Mouse (Mus musculus): Measurements from ENCODE around the gene Rbm15. TPM values are rescaled to one million over a fixed set of nuclear protein-coding genes. Genes with fewer than 3 reads are reported as not detected.

Rbm15 gene
- polyA plus RNA-seq, 1 experiment, result 1.6 TPM

DNA sequence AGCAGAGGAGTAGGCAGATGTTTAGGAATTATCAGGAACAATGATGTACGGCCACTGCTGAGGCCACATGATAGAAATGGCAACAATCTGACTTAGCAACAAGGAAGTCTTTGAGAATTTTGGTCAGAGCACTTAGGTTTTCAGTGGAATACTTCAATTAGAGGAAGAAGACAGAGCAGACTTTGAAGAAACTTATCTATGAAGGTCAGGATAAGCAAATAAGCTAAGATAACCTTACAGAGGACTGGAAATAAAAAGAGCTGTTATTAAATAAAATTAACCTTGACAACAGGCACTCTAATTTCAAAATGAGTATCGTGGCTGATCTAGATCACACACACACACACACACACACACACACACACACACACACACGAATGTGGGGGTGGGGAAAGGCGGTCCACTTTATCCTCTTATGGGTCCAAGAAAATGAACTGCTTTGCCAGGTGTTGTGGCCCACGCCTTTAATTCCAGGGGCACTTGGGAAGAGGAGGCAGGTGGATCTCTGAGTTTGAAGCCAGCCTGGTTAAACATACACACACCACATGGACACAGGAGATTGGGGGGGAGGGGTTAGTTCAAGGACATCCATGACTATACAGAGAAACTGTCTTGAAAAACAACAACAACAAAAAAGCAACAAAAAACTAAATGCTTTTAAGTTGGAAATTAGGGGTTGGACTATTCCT is 37.7 kb downstream of the Rbm15 start:
- Histone ChIP-seq H3K4me3 (replicated peaks) (no peak overlapping the region), H3K27me3 (ENCODE audit: control insufficient read depth) (no peaks in the 10 kb centered on the region), H3K36me3 (ENCODE audit: control insufficient read depth) (peaks cover 32% of the 10 kb centered on the region), H3K4me1 (ENCODE audit: control insufficient read depth) (no peaks in the 10 kb centered on the region), H3K9me3 (ENCODE audit: control insufficient read depth, low read length) (no peaks in the 10 kb centered on the region)
- TF ChIP-seq TAL1 (IDR thresholded peaks at IDR 0.05; ENCODE audit: low read length) (no peak), GATA1 (IDR thresholded peaks at IDR 0.05; ENCODE audit: low read length) (no peak)

DNA sequence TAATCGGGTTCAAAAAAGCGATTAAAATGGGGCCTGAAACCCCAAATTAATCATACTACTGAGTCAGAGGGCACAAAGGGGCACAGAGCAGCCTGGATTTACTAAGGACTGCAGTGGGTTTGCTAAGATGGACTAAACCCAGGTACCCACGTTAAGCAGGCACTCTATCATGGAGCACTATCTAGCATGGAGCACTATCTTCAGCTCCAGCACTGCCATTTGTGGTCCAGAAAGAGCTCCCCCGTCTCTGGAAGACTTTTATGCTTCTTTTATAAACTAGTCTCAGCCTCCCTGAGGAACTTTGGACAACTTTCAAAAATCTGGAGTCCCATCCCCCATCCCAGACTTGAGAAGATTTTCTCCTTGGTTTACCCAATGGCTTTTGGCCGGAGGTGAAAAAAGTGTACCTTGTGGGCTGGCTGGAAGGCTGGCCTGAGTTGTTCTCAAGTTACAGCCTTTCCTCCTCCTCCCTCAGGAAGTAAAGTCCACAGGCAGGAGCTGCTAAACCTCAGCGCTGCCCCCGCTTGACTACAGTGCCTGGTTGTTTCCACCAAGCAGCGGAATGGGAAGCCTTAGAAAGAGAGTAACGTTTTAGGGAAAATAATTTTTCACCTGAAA is 42.6 kb downstream of the Rbm15 start, which contains the start of gene Slc16a4:
Gene Slc16a4, plus strand, starts transcription at position 467 of the 618 bp plus-strand sequence.
- Histone ChIP-seq H3K36me3 (ENCODE audit: control insufficient read depth) (peaks cover 12% of the 10 kb centered on the region), H3K4me3 (replicated peaks) (no peak within 1 kb of the TSS), H3K27me3 (ENCODE audit: control insufficient read depth) (no peaks in the 10 kb centered on the region), H3K4me1 (ENCODE audit: control insufficient read depth) (no peaks in the 10 kb centered on the region), H3K9me3 (ENCODE audit: control insufficient read depth, low read length) (no peaks in the 10 kb centered on the region)
- no peak for TF ChIP-seq GATA1 (IDR thresholded peaks at IDR 0.05; ENCODE audit: low read length)
- TF ChIP-seq TAL1 (IDR thresholded peaks at IDR 0.05; ENCODE audit: low read length), result no peak

DNA sequence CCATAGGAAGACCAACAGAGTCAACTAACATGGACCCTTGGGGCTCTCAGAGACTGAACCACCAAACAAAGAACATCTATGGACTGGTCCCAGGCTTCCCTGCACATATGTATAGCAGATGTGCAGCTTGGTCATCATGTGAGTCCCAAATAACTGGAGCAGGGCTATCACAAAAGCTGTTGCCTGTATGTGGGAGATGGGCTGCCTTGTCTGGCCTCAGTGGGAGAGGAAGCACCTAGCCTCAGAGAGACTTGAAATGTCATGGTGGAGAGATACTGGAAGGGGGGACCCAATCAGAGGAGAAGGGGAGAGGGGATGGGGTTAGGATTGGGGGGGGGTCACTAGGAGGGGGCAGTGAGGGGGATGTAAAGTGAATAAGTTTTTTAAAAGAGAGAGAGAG is 46.1 kb downstream of the Rbm15 start:
- Histone ChIP-seq H3K27me3 (ENCODE audit: control insufficient read depth) (no peaks in the 10 kb centered on the region), H3K4me3 (replicated peaks) (no peak overlapping the region), H3K36me3 (ENCODE audit: control insufficient read depth) (peaks cover 29% of the 10 kb centered on the region), H3K4me1 (ENCODE audit: control insufficient read depth) (no peaks in the 10 kb centered on the region), H3K9me3 (ENCODE audit: control insufficient read depth, low read length) (no peaks in the 10 kb centered on the region)
- TF ChIP-seq GATA1 (IDR thresholded peaks at IDR 0.05; ENCODE audit: low read length), result no peak

DNA sequence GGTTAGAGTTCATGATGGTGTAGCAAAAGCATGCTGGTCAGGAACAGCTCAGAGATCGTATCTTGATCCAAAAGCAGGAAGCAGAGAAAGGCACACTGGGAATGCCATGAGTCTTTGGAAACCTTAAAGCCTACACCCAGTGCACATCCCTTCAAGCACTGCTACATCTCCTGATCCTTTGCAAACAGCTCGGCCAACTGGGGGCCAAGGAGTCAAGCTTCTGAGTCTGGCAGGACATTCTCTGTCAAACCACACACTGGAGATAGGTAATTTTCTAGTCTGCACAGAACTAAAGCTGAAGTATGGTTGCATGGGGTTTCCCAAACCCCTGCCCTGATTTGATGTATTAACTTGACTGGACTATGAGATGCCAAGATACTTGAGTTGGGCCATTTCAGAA is 47.4 kb downstream of the Rbm15 start:
- Histone ChIP-seq H3K36me3 (ENCODE audit: control insufficient read depth) (peaks cover 41% of the 10 kb centered on the region), H3K27me3 (ENCODE audit: control insufficient read depth) (no peaks in the 10 kb centered on the region), H3K9me3 (ENCODE audit: control insufficient read depth, low read length) (no peaks in the 10 kb centered on the region), H3K4me3 (replicated peaks) (no peak overlapping the region), H3K4me1 (ENCODE audit: control insufficient read depth) (no peaks in the 10 kb centered on the region)
- no peak for TF ChIP-seq TAL1 (IDR thresholded peaks at IDR 0.05; ENCODE audit: low read length)
- no peak for TF ChIP-seq GATA1 (IDR thresholded peaks at IDR 0.05; ENCODE audit: low read length)

DNA sequence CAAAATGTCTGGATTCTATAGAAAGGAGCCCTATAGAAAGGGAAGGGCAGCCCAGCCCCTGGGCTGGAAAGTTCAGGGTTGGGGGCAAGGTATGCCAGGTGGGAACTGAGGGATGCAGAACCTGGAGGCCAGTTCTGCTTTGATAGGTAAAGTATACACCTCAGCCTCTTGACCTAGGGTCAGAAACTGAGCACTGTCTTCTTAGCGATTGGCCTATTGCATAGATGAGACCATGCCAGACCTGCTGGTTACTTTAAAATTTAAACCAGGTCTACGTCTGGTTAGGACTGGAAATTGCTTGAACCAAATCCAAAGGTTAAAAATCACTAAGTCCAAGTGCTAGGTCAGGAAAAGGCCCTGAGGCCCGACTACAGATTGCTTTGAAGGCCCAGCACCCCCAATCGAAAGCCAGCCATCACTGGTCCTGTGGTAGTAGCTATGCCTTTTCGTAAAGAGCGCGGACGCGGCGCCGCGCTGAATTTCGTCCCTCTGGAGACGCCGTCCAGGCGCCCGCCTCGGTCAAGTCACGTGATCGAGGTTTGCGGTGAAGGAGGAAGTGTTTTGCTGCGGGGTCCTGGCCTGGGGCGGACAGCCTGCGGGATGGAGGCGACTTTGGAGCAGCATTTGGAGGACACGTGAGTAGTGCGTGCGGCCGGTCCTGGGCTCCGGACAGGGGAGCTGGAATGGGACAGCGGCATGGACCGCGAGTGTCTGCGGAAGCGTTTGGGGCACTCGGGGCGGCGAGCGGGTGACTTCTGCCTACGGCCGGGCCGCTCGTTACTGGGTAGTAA is 54.8 kb downstream of the Rbm15 start, which contains the start of gene Lamtor5:
Gene Lamtor5, plus strand, starts transcription at position 380 of the 791 bp plus-strand sequence.
- H3K4me3 ChIP-seq (replicated peaks), result peak within 1 kb of the TSS; percentile 72
- H3K36me3 ChIP-seq (ENCODE audit: control insufficient read depth), result peaks cover 25% of the 10 kb centered on the region
- peaks cover 20% of the 10 kb centered on the region for H3K4me1 ChIP-seq (ENCODE audit: control insufficient read depth)
- H3K9me3 ChIP-seq (ENCODE audit: control insufficient read depth, low read length), result no peaks in the 10 kb centered on the region
- TF ChIP-seq GATA1 (IDR thresholded peaks at IDR 0.05; ENCODE audit: low read length), result no peak
- TF ChIP-seq TAL1 (IDR thresholded peaks at IDR 0.05; ENCODE audit: low read length), result no peak
- H3K27me3 ChIP-seq (ENCODE audit: control insufficient read depth), result peaks cover 7% of the 10 kb centered on the region; the same call in 1 of the 2 replicates

DNA sequence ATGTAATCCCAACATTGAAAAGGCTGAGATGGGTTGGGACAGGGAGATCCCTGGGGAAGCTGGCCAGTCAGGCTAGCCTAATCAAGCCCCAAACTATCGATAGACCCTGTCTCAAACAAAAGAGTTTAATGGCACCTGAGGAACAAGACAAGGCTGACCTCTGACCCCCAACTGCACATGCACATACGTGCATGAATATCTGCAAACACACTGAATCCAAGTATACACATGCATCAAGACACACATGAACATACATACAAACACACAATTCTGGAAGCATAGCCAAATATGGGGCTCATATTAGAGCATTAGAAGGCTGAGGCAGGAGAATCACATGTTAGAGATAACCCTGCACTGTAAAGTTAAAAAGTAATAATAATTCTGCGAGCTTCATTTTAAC is 56.8 kb downstream of the Rbm15 start:
- no peak overlapping the region for H3K4me3 ChIP-seq (replicated peaks)
- TF ChIP-seq TAL1 (IDR thresholded peaks at IDR 0.05; ENCODE audit: low read length), result no peak

DNA sequence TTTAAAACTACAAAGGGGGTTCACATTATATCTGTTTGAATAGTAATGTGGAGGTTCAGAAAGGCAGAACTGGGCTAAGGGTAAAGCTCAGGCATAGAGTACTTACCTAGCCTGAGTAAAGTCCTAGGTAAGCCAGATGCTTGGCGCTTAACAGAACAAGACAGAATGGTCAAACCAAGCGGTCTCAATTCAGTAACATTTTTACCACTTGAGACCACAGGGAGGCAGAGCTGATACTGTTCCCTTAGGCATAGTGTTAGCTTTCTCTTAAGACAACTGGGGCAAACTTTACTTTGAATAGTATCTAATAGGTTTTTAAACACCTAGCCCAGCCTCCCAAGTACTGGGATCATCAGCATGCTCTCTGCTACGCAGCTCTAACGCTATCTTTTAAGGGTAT is 57.5 kb downstream of the Rbm15 start:
- TF ChIP-seq TAL1 (IDR thresholded peaks at IDR 0.05; ENCODE audit: low read length), result no peak
- TF ChIP-seq GATA1 (IDR thresholded peaks at IDR 0.05; ENCODE audit: low read length), result no peak
- Histone ChIP-seq H3K36me3 (ENCODE audit: control insufficient read depth) (no peaks in the 10 kb centered on the region), H3K4me1 (ENCODE audit: control insufficient read depth) (peaks cover 26% of the 10 kb centered on the region), H3K27me3 (ENCODE audit: control insufficient read depth) (peaks cover 7% of the 10 kb centered on the region; the same call in 1 of the 2 replicates), H3K9me3 (ENCODE audit: control insufficient read depth, low read length) (no peaks in the 10 kb centered on the region), H3K4me3 (replicated peaks) (no peak overlapping the region)

More for the DNA sequence above, 56.8 kb downstream of the Rbm15 start:
- Histone ChIP-seq H3K4me1 (ENCODE audit: control insufficient read depth) (peaks cover 26% of the 10 kb centered on the region), H3K36me3 (ENCODE audit: control insufficient read depth) (peaks cover 5% of the 10 kb centered on the region), H3K9me3 (ENCODE audit: control insufficient read depth, low read length) (no peaks in the 10 kb centered on the region), H3K27me3 (ENCODE audit: control insufficient read depth) (peaks cover 7% of the 10 kb centered on the region; the same call in 1 of the 2 replicates)

Other genes with a start within 250 kb of the Rbm15 start
- under 0.01 TPM in 1 of 2 replicates, not detected in the other for gene Kcna2, start 232.5 kb downstream of the Rbm15 start, polyA plus RNA-seq (2012)
- not detected in 2 replicates for gene Kcna10, start 150.6 kb downstream of the Rbm15 start, polyA plus RNA-seq (2012)
- not detected in 2 replicates for gene Cym, start 111.9 kb downstream of the Rbm15 start, polyA plus RNA-seq (2012)
- not detected in 2 replicates for gene A630076J17Rik, start 103.1 kb downstream of the Rbm15 start, polyA plus RNA-seq (2012)
- gene Prok1, start 94.0 kb downstream of the Rbm15 start, polyA plus RNA-seq (2012), result not detected in 2 replicates
- gene Lamtor5, start 54.8 kb downstream of the Rbm15 start, polyA plus RNA-seq (2012), result 2.6 and 3.5 TPM in 2 replicates
- not detected in 2 replicates for gene Slc16a4, start 42.4 kb downstream of the Rbm15 start, polyA plus RNA-seq (2012)
- not detected in 2 replicates for gene Kcnc4, start 125.9 kb upstream of the Rbm15 start, polyA plus RNA-seq (2012)
- not detected in 2 replicates for gene Slc6a17, start 184.3 kb upstream of the Rbm15 start, polyA plus RNA-seq (2012)
- not detected in 2 replicates for gene Ubl4b, start 221.4 kb upstream of the Rbm15 start, polyA plus RNA-seq (2012)